Mouse (Mus musculus): Measurements from ENCODE around the gene Mad1l1.

DNA sequence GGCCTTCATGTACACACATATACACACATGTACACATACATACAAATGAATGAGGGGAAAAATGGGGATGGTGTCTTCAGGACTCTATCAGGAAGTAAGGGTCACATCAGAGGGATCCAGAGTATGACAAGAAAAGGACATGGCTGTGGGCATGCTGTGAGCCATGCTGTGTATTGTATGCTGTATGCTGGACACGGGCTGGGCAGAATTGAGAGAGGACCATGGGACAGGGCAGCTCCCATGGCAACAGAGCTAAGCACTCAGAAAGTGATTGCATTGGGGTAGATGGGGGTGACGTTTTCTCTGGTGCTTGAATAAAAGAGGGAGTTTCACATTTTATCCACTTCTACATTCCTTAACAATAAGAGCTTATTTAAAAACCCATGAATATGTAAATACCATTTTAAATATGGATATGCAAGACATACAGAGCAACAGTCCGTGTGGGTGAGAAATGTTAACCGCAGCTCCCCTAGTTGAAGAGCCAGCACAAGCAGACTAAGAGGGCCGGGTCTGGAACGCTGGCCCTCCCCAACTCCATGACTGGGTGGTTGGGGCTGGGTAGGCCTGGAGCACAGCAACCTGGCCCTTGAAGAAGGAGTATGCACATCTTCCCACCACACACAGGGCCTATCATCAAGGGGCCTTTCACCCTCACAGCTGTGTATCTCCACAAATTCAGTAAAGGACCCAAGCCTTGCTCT, 71.8 kb downstream of the Mad1l1 start:
- no peak for TF ChIP-seq POLR2A (IDR thresholded peaks at IDR 0.05; ENCODE audit: low read depth, low read length)
- TF ChIP-seq CTCF (IDR thresholded peaks at IDR 0.05; ENCODE audit: extremely low read depth, insufficient read depth, insufficient read length, insufficient replicate concordance) = no peak

All from spleen, adult 2 months (tissue).